Mouse (Mus musculus): ENCODE results near the gene Ccdc78.

Ccdc78 gene

DNA sequence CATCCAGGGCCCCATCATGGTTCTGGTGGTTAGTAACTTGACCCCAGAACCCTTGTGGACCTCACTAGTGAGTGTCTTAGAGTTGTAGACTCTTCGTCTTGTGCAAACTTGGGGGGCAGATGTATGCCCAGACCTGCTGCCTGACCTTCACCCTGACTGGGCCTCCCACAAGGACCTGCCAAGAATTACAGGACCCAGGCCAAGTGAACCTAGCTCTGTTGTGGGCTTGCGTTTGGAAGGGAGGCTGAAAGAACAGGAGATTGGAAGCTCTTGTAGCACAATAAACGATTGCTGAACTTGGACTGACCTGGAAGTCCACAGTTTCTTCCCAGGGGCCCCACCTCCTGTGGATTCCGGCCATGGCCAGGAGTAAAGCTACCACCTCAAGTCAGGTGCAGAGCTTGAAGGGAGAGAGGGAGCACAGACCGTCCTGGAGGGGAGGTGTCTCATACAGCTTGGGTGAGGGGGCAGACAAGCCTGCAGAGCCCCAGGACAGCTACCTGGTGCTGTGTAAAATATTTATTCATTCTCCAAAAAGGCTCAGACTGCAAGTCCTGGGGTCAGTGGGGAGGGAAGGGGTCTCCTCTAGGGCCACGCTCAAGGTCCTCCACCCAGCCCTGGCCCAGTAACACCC lies 47.7 kb downstream of the Ccdc78 start:
- DNase-seq (ENCODE audit: low spot score) = no peak

DNA sequence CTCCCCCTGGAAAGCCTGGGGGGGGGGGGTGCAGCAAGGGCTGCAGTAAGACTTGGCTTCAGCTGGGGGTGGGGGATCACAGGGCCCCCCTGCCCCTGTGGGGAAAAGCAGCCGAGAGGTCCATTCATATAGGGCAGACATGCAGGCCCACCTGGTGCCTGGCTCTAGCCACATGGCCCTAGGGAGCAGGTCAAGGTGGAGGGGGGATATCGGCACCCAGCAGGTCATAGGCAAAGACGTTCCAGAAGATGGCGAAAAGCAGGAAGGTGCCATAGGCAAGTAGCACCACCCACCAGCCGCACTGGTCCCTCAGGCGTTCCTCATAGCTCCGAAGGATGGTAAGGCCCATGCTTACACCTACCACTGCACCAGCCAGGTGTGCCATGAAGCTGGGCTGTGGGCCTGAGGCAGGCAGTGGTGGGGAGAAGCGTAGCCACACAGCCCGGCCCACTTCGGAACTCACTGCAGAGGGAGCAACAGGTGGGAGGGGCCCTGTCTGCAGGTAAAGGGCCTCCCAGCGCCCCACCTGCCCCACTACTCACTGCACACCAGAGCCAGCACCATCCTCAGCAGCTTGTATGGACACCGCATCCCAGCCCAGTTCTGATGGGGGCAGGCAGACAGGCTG lies 48.3 kb downstream of the Ccdc78 start:
- no peak for DNase-seq (ENCODE audit: low spot score)

DNA sequence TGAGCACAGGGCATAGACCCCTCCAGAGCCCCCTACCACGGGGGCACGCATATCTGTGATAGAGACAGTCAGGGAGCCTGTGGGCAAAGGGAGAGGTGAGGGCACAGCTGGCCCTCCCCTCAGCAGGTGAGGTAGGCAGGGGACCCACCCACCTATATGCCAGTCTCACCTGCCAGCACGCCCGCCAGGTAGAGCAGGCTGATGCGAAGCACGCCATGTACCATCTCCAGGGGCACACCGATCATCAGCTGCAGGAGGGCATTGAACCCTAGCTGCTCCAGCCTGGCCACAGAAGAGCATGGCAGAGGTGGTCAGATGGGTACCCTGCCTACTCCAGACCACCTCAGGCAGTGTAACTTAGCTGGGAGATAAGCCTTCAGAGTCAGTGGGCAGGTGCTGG lies 48.9 kb downstream of the Ccdc78 start:
- no peak for DNase-seq (ENCODE audit: low spot score)

DNA sequence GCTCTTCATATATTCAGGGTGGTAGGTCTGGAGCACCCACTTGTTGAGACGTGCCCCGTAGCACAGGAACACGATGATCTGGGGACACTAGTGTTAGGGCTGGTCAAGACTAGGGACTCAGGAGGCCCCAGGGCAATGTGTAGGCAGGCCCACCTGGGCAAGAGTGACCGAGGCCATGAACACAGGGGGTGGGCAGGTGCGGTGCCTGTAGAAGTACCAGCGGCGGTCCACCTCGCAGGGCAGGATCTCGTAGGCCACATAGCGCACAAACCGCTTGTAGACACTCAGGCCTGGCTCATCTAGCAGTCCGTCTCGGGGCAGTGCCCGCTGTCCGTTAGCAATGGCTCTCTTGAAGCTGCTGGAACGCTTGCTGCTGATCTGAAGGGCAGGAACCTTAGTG lies 49.4 kb downstream of the Ccdc78 start:
- DNase-seq (ENCODE audit: low spot score) = no peak

DNA sequence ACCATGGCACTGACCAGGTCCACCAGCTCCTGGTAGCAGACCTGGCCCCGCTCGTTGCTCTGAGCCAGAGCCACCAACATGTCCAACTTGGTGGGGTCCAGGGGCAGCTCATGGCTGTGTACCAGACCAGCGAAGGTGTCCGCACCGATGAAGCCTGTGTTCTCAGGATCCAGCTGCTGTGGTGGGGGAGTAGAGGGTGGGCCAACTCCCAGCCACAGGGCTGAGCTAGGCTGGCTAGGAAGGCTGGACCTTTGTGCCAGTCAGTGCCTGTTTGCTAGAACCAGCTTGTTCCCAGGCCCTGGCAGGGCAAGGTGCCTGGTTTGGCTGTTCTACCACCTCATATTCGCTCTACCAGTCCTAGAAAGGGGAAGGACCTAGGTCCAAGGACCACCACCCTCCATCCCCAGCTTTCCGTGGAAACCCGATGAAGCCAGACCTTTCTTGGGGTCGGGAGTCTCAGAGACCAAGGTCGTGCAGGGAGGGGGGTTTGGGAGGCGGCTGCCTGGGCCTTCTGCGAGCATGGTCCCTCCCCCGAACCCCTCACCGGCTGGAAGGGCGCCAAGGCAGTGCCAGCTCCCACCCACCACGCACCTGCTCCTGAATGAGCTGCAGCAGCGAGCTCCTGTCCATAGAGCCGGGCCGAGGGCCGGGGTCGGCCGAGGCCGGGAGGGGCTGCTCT lies 50.2 kb downstream of the Ccdc78 start:
- peak; percentile 46 for DNase-seq (ENCODE audit: low spot score)

DNA sequence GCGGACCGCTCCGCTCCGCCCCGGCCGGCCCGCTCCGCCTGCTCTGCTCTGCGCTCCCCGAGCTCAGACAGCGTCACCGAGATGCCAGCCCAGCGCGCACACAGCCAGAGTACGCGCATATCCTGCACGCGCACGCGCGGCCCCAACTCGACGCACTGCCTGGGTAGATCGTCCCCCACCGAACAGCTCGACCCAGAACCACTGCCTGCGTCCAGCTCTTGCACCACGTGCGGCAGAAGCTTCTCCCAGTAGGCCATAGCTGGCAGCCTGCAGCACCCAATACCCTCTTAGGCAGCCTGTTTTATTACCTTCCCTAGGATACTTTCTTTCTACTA lies 50.7 kb downstream of the Ccdc78 start, which contains the start of gene Rhbdl1:
Rhbdl1 (minus strand) TSS at position 220 of the 335 bp plus-strand sequence.
- peak; percentile 81 for DNase-seq (ENCODE audit: low spot score)

DNA sequence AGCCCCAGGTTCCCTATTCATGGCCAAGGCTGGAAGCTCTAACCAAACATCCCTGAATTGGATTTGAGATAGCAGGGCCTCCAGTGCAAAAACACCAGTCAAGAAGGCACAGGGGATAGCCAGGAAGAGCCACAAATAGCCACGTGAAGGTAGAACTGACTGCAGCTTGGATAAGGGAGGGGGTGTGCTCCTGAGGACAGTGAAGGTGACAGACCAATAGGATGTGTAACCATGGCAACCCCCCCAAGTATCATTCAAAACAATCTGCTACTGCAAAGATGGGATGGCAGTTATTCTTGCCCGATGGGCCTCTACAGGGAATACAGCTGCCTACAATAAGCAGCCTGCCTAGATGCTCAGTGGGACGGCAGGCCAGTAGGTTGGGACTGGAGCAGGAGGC lies 51.2 kb downstream of the Ccdc78 start:
- no peak for DNase-seq (ENCODE audit: low spot score)

DNA sequence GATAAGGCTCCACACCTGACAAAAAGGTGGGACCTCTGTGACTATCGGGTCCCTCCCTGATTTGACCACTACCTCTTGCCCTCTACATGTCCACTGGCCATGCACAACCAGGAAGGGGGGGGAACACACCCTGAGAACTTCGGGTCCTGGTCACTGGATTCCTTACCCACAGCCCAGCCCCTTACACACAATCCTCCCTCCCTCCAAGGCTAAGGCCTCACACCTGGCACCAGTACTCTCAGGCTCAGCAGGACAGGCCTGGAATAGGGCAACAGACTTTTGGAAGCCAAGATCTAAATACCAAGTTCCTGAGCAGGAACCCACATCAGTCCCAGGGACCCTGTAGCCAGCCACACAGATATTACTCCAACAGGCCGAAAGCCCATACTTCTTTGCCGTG lies 52.5 kb downstream of the Ccdc78 start:
- DNase-seq (ENCODE audit: low spot score) = no peak

DNA sequence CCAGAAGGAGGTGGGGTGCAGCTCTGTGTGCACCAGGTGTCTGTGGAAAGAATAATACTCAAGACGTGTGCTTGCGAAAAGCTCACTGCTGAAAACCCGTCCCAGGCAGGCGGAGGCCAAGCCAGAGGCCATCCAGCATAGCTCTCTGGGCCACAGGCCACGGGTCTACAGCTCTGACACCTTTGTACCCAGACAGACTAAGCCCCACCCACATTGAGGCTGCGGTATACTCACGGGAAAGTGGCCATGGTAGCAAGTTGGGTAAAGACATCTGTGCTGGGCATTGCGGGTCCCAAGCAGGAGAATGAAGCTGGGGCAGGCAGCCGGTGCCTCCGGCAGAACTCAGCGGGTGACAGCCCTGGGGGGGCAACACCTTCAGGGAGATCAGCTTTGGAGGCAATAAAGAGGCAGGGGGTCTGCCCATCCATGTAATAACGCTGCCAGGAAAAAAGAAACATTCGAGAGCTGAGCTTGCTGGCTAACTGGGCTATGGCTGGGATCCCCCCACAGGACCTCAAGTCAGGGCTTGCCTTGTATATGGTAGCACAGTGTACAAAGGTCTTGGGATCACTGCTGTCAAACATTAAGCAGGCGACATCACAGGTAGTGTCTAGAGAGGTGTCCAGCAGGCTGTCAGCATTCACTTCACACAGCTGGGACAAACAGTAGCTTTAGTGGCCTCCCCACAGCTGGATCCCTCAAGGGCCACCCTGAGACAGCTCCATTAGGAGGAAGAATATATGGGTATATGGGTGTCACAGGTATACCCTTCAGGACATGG lies 53.3 kb downstream of the Ccdc78 start:
- no peak for DNase-seq (ENCODE audit: low spot score)

Data from ovary, postnatal 36 days (tissue).